In genomic region chr4:82196024-82196647, GRCm38 (mm10) we compare ENCODE assay signal across 14 mouse cellular contexts.
DNase-seq lines count a peak whose midpoint lies in the region; ATAC-seq and TF ChIP-seq lines count a peak whose summit lies in the region.
"Had no signal": no experiment of that assay in that cellular context is flagged by ENCODE, and none has a peak within 500 bp of the region (broad histone marks: within the 10 kb centered on the region; RNA-seq: fewer than 3 reads in every experiment).

No protein-coding gene starts in this region.

- WGBS in heart, embryonic 10.5 days: 56% methylated on average over 6 of the region's 6 CpGs

- no peaks in the 10 kb centered on the region for H3K36me3 ChIP-seq in heart, embryonic 10.5 days
- H3K36me3 ChIP-seq in myocyte (ENCODE audit: control insufficient read depth, insufficient read depth): no peaks in the 10 kb centered on the region
- H3K36me3 ChIP-seq: G1E; heart, embryonic 15.5 days; midbrain, embryonic 10.5 days had no signal

- peak overlapping the region; percentile 34 for H3K4me2 ChIP-seq in myocyte (ENCODE audit: low read depth)
- H3K4me2 ChIP-seq: heart, embryonic 15.5 days had no signal

- H3K27me3 ChIP-seq in heart, embryonic 10.5 days (ENCODE audit: insufficient read depth, poor library complexity, severe bottlenecking): no peaks in the 10 kb centered on the region
- H3K27me3 ChIP-seq in myocyte (ENCODE audit: control insufficient read depth, insufficient read depth, insufficient read length): no peaks in the 10 kb centered on the region
- H3K27me3 ChIP-seq: heart, embryonic 15.5 days had no signal

- no peak overlapping the region for H3ac ChIP-seq in myocyte (ENCODE audit: control insufficient read depth, insufficient read length)

- peaks cover 32% of the 10 kb centered on the region; the same call in 1 of the 2 replicates for H3K4me1 ChIP-seq in heart, embryonic 10.5 days

- H3K79me2 ChIP-seq in myocyte (ENCODE audit: control insufficient read depth, insufficient read depth): no peaks in the 10 kb centered on the region

- peak overlapping the region; percentile 69 for H3K27ac ChIP-seq in heart, embryonic 10.5 days
- H3K27ac ChIP-seq: midbrain, embryonic 10.5 days had no signal

- no peak for TF ChIP-seq POLR2A in myocyte (IDR thresholded peaks at IDR 0.05; ENCODE audit: insufficient read length, low read depth)

- ATAC-seq in granulocyte monocyte progenitor cell, adult 5-6 weeks (replicated peaks; ENCODE audit: poor library complexity, severe bottlenecking): peak; percentile 76

- intact Hi-C loops in heart, postnatal 14 days (cut with DNase I): loop anchor here (10.0 kb wide), 1 partner anchor 61 kb away; no protein-coding TSS in a partner anchor

- no peak overlapping the region for H3K4me3 ChIP-seq in heart, embryonic 10.5 days
- no peak overlapping the region for H3K4me3 ChIP-seq in myocyte
- H3K4me3 ChIP-seq: heart, embryonic 15.5 days; midbrain, embryonic 10.5 days had no signal

- DNase-seq in heart, embryonic 10.5 days (ENCODE audit: low spot score): peak; percentile 75
- DNase-seq in heart, postnatal 14 days: no peak
- DNase-seq in kidney, postnatal 4 days: peak; percentile 14 to 19
- DNase-seq in kidney, adult 8-10 months: no peak
- DNase-seq in cerebellum, adult 18-20 months: no peak
- no peak for DNase-seq in liver
- DNase-seq: B cell, adult 2 months; cerebellum, adult 9-10 months; thymus, postnatal 4 days had no signal

- H3K9me3 ChIP-seq in heart, embryonic 10.5 days: no peaks in the 10 kb centered on the region
- H3K9me3 ChIP-seq: heart, embryonic 15.5 days; midbrain, embryonic 10.5 days had no signal

TF ChIP-seq in myocyte, 11 proteins besides CTCF, POLR2A, EP300 and RAD21:
- TF ChIP-seq E2F4 (IDR thresholded peaks at IDR 0.05; ENCODE audit: insufficient read depth): no peak
- TF ChIP-seq REST (IDR thresholded peaks at IDR 0.05; ENCODE audit: insufficient read depth, insufficient read length): no peak
- TF ChIP-seq MYOG (IDR thresholded peaks at IDR 0.05; ENCODE audit: control insufficient read depth in 1 of 3, insufficient read depth in 1 of 3, insufficient read length in 2 of 3, low read depth in 2 of 3): peak in 1 of 3 experiments; percentile 45

Comparison
In these comparisons a context has a peak if more than half of its experiments do, and no peak if none do; other contexts are left out.
1. DNase-seq: peak in heart, embryonic 10.5 days (single experiment) and kidney, postnatal 4 days (2 of 2); none in heart, postnatal 14 days (0 of 2), kidney, adult 8-10 months (0 of 2), cerebellum, adult 18-20 months (0 of 2) and liver (single experiment).